Mouse (Mus musculus) small intestine, adult 2 months (tissue): Measurements from ENCODE around the gene Mapkapk3.

ENCODE experiments used
- CTCF ChIP-seq: fragments of 200-500 bp; IDR thresholded peaks from 2 replicates; pipeline ENCODE4 v1.5.1; 2012; ENCODE audit warnings: low read depth, mild to moderate bottlenecking, control low read depth, inconsistent platforms, low read length, moderate library complexity, mixed read lengths; ENCODE audit not compliant: insufficient replicate concordance, insufficient read length; ENCODE audit errors: extremely low read depth
- POLR2A ChIP-seq: fragments of 200-500 bp; IDR thresholded peaks from 2 replicates; pipeline ENCODE4 v1.6.1; 2012; ENCODE audit warnings: low read depth, mild to moderate bottlenecking, control low read depth, inconsistent platforms, low read length, moderate library complexity

DNA sequence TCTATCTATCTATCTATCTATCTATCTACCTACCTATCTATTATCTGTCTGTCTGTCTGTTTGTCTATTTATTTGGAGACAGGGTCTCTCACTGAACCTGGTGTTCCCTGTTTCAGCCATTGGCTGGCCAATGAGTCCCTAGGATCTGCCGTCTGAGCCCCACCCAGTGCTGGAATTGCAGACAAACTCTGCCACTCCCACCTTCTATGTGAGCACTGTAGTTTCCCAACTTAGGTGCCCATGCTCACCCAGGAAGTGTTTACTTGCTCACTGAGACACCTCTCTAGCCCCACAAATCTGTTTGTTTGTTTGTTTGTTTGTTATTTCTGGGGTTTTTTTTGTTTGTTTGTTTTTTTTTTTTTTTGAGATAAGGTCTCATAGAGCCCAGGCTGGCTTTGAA lies 22.6 kb downstream of the Mapkapk3 start:
- no peak for TF ChIP-seq POLR2A
- TF ChIP-seq CTCF = no peak
